Mouse (Mus musculus): ENCODE measurements around the gene Mast4.

GRCm38 (mm10) chr13:102946024-102946821 lies 388.1 kb downstream of the Mast4 start:
- TF ChIP-seq CTCF (IDR thresholded peaks at IDR 0.05; ENCODE audit: extremely low read depth, insufficient read depth, insufficient read length, insufficient replicate concordance): no peak
- TF ChIP-seq POLR2A (IDR thresholded peaks at IDR 0.05; ENCODE audit: low read depth, low read length): no peak

Measured in spleen, adult 2 months (tissue).